Mouse (Mus musculus) neural tube, embryonic 15.5 days (tissue): ENCODE data around the gene Zan. TPM values are rescaled to one million over a fixed set of nuclear protein-coding genes. Genes with fewer than 3 reads are reported as not detected.
"Not testable (repeated sequence)": the region's sequence is repeated elsewhere in the genome, so short reads cannot be mapped to it uniquely, and the experiment has no call there.

Experiments
- ATAC-seq: fragments of 200-750 bp; cut with Nextera tagmentation; 2 replicates; pipeline ENCODE4 v1.8.0; 2017; ENCODE audit warnings: mild to moderate bottlenecking, moderate TSS enrichment, moderate library complexity; ENCODE audit not compliant: low FRiP score
- H3K27ac ChIP-seq: fragments of 300-500 bp; sonication (generic); replicated peaks from 2 replicates; pipeline ENCODE4 v1.5.1; 2015; ENCODE audit warnings: mild to moderate bottlenecking, inconsistent platforms
- H3K27me3 ChIP-seq: fragments of 300-500 bp; sonication (generic); replicated peaks from 2 replicates; pipeline ENCODE4 v1.6.1; 2015; ENCODE audit warnings: inconsistent platforms
- H3K36me3 ChIP-seq: fragments of 300-500 bp; sonication (generic); 2 replicates; pipeline ENCODE4 v1.6.1; 2015; ENCODE audit warnings: inconsistent platforms
- H3K4me1 ChIP-seq: fragments of 300-500 bp; sonication (generic); 2 replicates; pipeline ENCODE4 v1.6.1; 2015; ENCODE audit warnings: inconsistent platforms
- H3K4me2 ChIP-seq: fragments of 300-500 bp; sonication (generic); 2 replicates; pipeline ENCODE4 v1.6.1; 2015; ENCODE audit warnings: inconsistent platforms, mild to moderate bottlenecking, moderate library complexity
- H3K4me3 ChIP-seq: fragments of 300-500 bp; sonication (generic); replicated peaks from 2 replicates; pipeline ENCODE4 v1.5.1; 2015; ENCODE audit warnings: mild to moderate bottlenecking, inconsistent platforms
- H3K9ac ChIP-seq: fragments of 300-500 bp; sonication (generic); replicated peaks from 2 replicates; pipeline ENCODE4 v1.6.1; 2015; ENCODE audit warnings: mild to moderate bottlenecking, inconsistent platforms
- H3K9me3 ChIP-seq: fragments of 300-500 bp; sonication (generic); replicated peaks from 2 replicates; pipeline ENCODE4 v1.6.1; 2016; ENCODE audit warnings: inconsistent platforms
- WGBS: fragments of 180-500 bp; shearing (Covaris S2); methylation state at CpG from one replicate; pipeline ENCODE4 v1.1.7; 2015; ENCODE audit warnings: mixed read lengths; 5-methylcytosine and 5-hydroxymethylcytosine counted together
- polyA plus RNA-seq: library from polyadenylated mRNA; unstranded; fragments of >200 nt; fragmentation: Nextera tagmentation; extraction: Ambion mirVana; gene quantifications from 2 replicates; pipeline ENCODE4 v1.2.1, GENCODE M21; 2015

Zan gene
- polyA plus RNA-seq, 1 experiment from 2014 or later = 0.22 TPM

GRCm38 (mm10) chr5:137445536-137445935, 31.3 kb downstream of the Zan start:
- Histone ChIP-seq H3K4me1 (no peaks in the 10 kb centered on the region), H3K27ac (no peak overlapping the region), H3K9me3 (no peaks in the 10 kb centered on the region), H3K4me3 (no peak overlapping the region), H3K9ac (no peak overlapping the region), H3K36me3 (no peaks in the 10 kb centered on the region), H3K4me2 (no peak overlapping the region), H3K27me3 (no peaks in the 10 kb centered on the region)
- no peak for ATAC-seq

- Histone ChIP-seq H3K9ac (no peak overlapping the region), H3K4me3 (no peak overlapping the region), H3K27me3 (no peaks in the 10 kb centered on the region), H3K36me3 (no peaks in the 10 kb centered on the region), H3K4me2 (no peak overlapping the region), H3K4me1 (no peaks in the 10 kb centered on the region), H3K9me3 (no peaks in the 10 kb centered on the region), H3K27ac (no peak overlapping the region)
- ATAC-seq = no peak
- 84% methylated on average over 11 of the region's 11 CpGs for WGBS
Measured at GRCm38 (mm10) chr5:137440216-137440855, 36.5 kb downstream of the Zan start.

GRCm38 (mm10) chr5:137433889-137434288, 43.0 kb downstream of the Zan start:
- Histone ChIP-seq H3K27ac (no peak overlapping the region), H3K36me3 (no peaks in the 10 kb centered on the region), H3K4me2 (no peak overlapping the region), H3K4me3 (no peak overlapping the region), H3K4me1 (peaks cover 7% of the 10 kb centered on the region; the same call in 1 of the 2 replicates), H3K9ac (no peak overlapping the region), H3K27me3 (no peaks in the 10 kb centered on the region), H3K9me3 (no peaks in the 10 kb centered on the region)
- no peak for ATAC-seq
- 37% methylated on average over 6 of the region's 6 CpGs for WGBS

- not testable (repeated sequence) for H3K4me3 ChIP-seq, H3K4me2 ChIP-seq, H3K27ac ChIP-seq, H3K9me3 ChIP-seq, H3K27me3 ChIP-seq, ATAC-seq, H3K9ac ChIP-seq, H3K36me3 ChIP-seq
- peaks cover 12% of the 10 kb centered on the region; the same call in 1 of the 2 replicates for H3K4me1 ChIP-seq
- WGBS = 84% methylated on average over 4 of the region's 4 CpGs
Measured at GRCm38 (mm10) chr5:137430402-137430801, 46.5 kb downstream of the Zan start.

DNA sequence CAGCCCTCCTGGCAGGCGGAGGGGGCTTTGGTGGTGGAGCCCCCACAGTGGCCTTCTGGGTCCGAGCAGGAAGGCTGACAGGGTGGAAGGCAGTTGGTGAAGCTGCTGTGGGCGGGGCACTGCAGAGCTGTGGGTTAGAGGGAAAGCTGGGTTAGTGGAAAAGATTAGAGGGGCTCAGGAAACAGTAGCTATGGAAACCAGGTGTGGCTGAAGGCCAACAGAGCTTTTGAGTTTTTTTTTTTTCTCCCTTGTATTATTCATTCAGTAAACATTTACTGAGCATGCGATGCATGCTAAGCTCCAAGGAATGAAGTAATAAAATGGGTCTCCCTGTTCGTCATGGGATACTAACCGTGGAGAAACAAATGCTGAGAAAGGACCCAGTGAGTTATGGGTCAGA, 51.2 kb downstream of the Zan start:
- no peak overlapping the region for H3K4me2 ChIP-seq
- no peak overlapping the region for H3K9ac ChIP-seq
- H3K27ac ChIP-seq = no peak overlapping the region
- H3K36me3 ChIP-seq = no peaks in the 10 kb centered on the region
- no peak overlapping the region for H3K4me3 ChIP-seq
- no peaks in the 10 kb centered on the region for H3K9me3 ChIP-seq
- no peak for ATAC-seq
- 67% methylated on average over 6 of the region's 6 CpGs for WGBS
- H3K4me1 ChIP-seq = 0 out of 2 replicates have a peak, but pooled peaks cover 5% of the 10 kb centered on the region
- no peaks in the 10 kb centered on the region for H3K27me3 ChIP-seq

DNA sequence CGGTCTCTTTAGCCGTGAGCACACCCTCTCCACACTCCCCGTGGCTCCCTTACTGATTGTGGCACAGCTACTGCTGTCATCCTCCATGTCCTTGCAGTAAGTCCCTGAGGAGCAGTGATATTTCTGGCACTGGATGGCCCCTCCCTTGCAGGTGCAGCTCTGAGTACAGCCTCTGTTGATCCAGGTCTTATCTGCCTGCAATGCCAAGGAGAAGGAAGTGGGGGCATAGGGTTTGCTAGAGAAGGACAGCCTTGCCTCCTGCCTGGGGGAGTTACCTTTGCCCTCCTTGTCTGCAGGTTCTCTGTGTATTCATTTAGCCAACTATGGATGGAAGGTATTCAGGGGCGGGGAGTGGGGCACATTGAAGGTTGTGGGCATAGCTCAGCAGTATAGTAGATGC, 57.0 kb downstream of the Zan start:
- no peak overlapping the region for H3K4me2 ChIP-seq
- H3K36me3 ChIP-seq = no peaks in the 10 kb centered on the region
- no peaks in the 10 kb centered on the region for H3K9me3 ChIP-seq
- no peak for ATAC-seq
- H3K4me1 ChIP-seq = no peaks in the 10 kb centered on the region
- no peak overlapping the region for H3K27ac ChIP-seq
- no peak overlapping the region for H3K4me3 ChIP-seq
- no peak overlapping the region for H3K9ac ChIP-seq
- 82% methylated on average over 4 of the region's 4 CpGs for WGBS
- H3K27me3 ChIP-seq = no peaks in the 10 kb centered on the region

DNA sequence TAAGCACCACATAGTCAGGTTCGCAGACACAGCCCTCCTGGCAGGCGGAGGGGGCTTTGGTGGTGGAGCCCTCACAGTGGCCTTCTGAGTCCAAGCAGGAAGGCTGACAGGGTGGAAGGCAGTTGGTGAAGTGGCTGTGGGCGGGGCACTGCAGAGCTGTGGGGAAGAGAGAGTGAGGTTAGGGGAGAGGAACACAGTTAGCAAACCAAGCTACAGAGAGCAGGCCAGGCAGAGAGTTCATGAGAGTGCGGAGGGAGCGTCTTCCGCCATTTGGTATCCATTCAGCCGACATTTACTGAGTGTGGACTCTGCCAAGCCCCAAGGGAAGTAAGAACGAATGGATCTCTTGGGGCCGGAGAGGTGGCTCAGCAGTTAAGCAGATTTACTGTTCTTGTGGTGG, 57.8 kb downstream of the Zan start:
- Histone ChIP-seq H3K4me1 (no peaks in the 10 kb centered on the region), H3K9ac (no peak overlapping the region), H3K27ac (no peak overlapping the region), H3K4me2 (no peak overlapping the region), H3K27me3 (no peaks in the 10 kb centered on the region), H3K36me3 (no peaks in the 10 kb centered on the region), H3K4me3 (no peak overlapping the region), H3K9me3 (no peaks in the 10 kb centered on the region)
- WGBS = 68% methylated on average over 9 of the region's 9 CpGs
- ATAC-seq = no peak

GRCm38 (mm10) chr5:137414253-137414652, 62.6 kb downstream of the Zan start:
- ATAC-seq = no peak
- WGBS = 68% methylated on average over 5 of the region's 5 CpGs
- H3K36me3 ChIP-seq = no peaks in the 10 kb centered on the region
- H3K4me2 ChIP-seq = no peak overlapping the region
- no peak overlapping the region for H3K27ac ChIP-seq
- no peaks in the 10 kb centered on the region for H3K4me1 ChIP-seq
- H3K9me3 ChIP-seq = no peaks in the 10 kb centered on the region
- H3K9ac ChIP-seq = no peak overlapping the region
- H3K27me3 ChIP-seq = no peaks in the 10 kb centered on the region
- H3K4me3 ChIP-seq = no peak overlapping the region

DNA sequence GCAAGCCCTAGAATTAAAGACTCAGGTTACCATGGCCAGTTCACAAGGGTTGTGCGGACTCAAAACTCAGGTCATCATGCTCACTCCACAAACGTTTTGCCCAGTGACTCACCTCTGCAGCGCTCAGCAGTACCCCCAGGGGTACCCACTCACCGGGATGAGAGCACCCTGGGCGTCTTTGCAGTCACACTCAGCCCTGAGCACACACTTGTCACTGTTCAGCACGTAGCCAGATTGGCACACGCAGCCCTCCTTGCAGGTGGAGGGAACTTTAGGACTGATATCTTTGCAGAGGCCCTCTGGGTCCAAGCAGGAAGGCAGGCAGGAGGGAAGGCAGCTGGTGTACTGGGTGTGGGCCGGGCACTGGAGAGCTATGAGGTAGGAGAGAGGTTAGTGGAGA, 65.6 kb downstream of the Zan start:
- Histone ChIP-seq H3K27me3 (no peaks in the 10 kb centered on the region), H3K9me3 (no peaks in the 10 kb centered on the region), H3K4me2 (no peak overlapping the region), H3K4me3 (no peak overlapping the region), H3K36me3 (no peaks in the 10 kb centered on the region), H3K9ac (no peak overlapping the region), H3K4me1 (peaks cover 6% of the 10 kb centered on the region; the same call in 1 of the 2 replicates), H3K27ac (no peak overlapping the region)
- 79% methylated on average over 8 of the region's 8 CpGs for WGBS
- ATAC-seq = no peak

- H3K4me3 ChIP-seq = no peak overlapping the region
- peaks cover 6% of the 10 kb centered on the region; the same call in 1 of the 2 replicates for H3K4me1 ChIP-seq
- no peak overlapping the region for H3K4me2 ChIP-seq
- no peaks in the 10 kb centered on the region for H3K27me3 ChIP-seq
- H3K9ac ChIP-seq = no peak overlapping the region
- WGBS = 96% methylated on average over 3 of the region's 3 CpGs
- H3K27ac ChIP-seq = no peak overlapping the region
- H3K36me3 ChIP-seq = no peaks in the 10 kb centered on the region
- ATAC-seq = no peak
- H3K9me3 ChIP-seq = no peaks in the 10 kb centered on the region
Measured at GRCm38 (mm10) chr5:137410549-137410948, 66.3 kb downstream of the Zan start.

DNA sequence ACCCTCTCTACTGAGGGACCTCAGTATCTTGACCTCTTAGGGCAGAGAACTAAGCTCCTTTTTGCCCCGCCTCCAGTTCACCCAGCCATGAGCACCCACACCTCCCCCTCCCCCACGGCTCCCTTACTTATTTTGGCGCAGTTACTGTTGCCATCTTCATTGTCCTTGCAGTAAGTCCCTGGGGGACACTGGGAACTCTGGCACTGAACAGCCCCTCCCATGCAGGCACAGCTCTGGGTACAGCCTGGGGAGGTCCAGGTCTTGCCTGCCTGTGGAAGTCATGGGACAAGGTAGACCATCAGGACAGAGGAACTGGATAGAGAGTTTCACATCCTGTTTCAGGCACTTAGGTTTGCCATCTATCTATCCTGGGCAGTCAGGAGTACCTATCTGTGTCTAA, 66.8 kb downstream of the Zan start:
- no peak overlapping the region for H3K4me3 ChIP-seq
- H3K36me3 ChIP-seq = no peaks in the 10 kb centered on the region
- H3K4me1 ChIP-seq = peaks cover 6% of the 10 kb centered on the region; the same call in 1 of the 2 replicates
- no peak overlapping the region for H3K9ac ChIP-seq
- no peak for ATAC-seq
- no peaks in the 10 kb centered on the region for H3K9me3 ChIP-seq
- WGBS = 73% methylated on average over 3 of the region's 3 CpGs
- H3K27me3 ChIP-seq = no peaks in the 10 kb centered on the region
- H3K27ac ChIP-seq = no peak overlapping the region
- H3K4me2 ChIP-seq = no peak overlapping the region

- no peak overlapping the region for H3K4me2 ChIP-seq
- no peak overlapping the region for H3K9ac ChIP-seq
- no peak overlapping the region for H3K27ac ChIP-seq
- H3K4me3 ChIP-seq = no peak overlapping the region
- ATAC-seq = no peak
- no peaks in the 10 kb centered on the region for H3K27me3 ChIP-seq
- H3K4me1 ChIP-seq = peaks cover 6% of the 10 kb centered on the region; the same call in 1 of the 2 replicates
- no peaks in the 10 kb centered on the region for H3K36me3 ChIP-seq
- 62% methylated on average over 6 of the region's 6 CpGs for WGBS
- H3K9me3 ChIP-seq = no peaks in the 10 kb centered on the region
Measured at GRCm38 (mm10) chr5:137409451-137409850, 67.4 kb downstream of the Zan start.
